9 mouse cellular contexts compared by ENCODE assay signal in genomic region chr9:13613325-13614268, GRCm38 (mm10).
DNase-seq lines count a peak whose midpoint lies in the region; ATAC-seq and TF ChIP-seq lines count a peak whose summit lies in the region.
"Had no signal": no experiment of that assay in that cellular context is flagged by ENCODE, and none has a peak within 500 bp of the region (broad histone marks: within the 10 kb centered on the region; RNA-seq: fewer than 3 reads in every experiment).

No protein-coding gene starts in this region.

- H3K27ac ChIP-seq in lung, embryonic 16.5 days (ENCODE audit: low read length) = peak overlapping the region; percentile 87
- 0 out of 2 replicates have a peak overlapping the region, but pooled peaks have one; percentile 9 for H3K27ac ChIP-seq in hindbrain, embryonic 11.5 days (ENCODE audit: low read depth, low read length)
- H3K27ac ChIP-seq in liver, postnatal 0 days (ENCODE audit: low read depth) = no peak overlapping the region
- H3K27ac ChIP-seq: liver, embryonic 15.5 days had no signal

- 0 out of 2 replicates have a peak overlapping the region, but pooled peaks have one; percentile 21 for H3K9ac ChIP-seq in lung, embryonic 16.5 days (ENCODE audit: low read length)
- H3K9ac ChIP-seq in hindbrain, embryonic 11.5 days (ENCODE audit: low read depth, low read length) = no peak overlapping the region
- H3K9ac ChIP-seq in liver, postnatal 0 days (replicated peaks) = no peak overlapping the region
- H3K9ac ChIP-seq: liver, embryonic 15.5 days had no signal

- peak overlapping the region; percentile 33; the same call in 1 of the 2 replicates for H3K4me2 ChIP-seq in lung, embryonic 16.5 days (ENCODE audit: low read depth, low read length)
- no peak overlapping the region for H3K4me2 ChIP-seq in hindbrain, embryonic 11.5 days (replicated peaks; ENCODE audit: low read depth, low read length)
- no peak overlapping the region for H3K4me2 ChIP-seq in liver, postnatal 0 days (ENCODE audit: low read depth, low read length)
- H3K4me2 ChIP-seq: liver, embryonic 15.5 days had no signal

- no peaks in the 10 kb centered on the region for H3K27me3 ChIP-seq in lung, embryonic 16.5 days (ENCODE audit: control insufficient read depth, insufficient read depth, low read depth, low read length)
- no peaks in the 10 kb centered on the region for H3K27me3 ChIP-seq in hindbrain, embryonic 11.5 days (ENCODE audit: control insufficient read depth, insufficient read depth, low read length)
- H3K27me3 ChIP-seq in liver, postnatal 0 days (ENCODE audit: insufficient read depth, low read length) = no peaks in the 10 kb centered on the region
- H3K27me3 ChIP-seq: liver, embryonic 15.5 days had no signal

- ATAC-seq in lung, embryonic 16.5 days (ENCODE audit: low read depth) = peak; percentile 65
- peak; percentile 65 for ATAC-seq in hindbrain, embryonic 11.5 days (ENCODE audit: low FRiP score)
- no peak for ATAC-seq in liver, postnatal 0 days

- 0 out of 2 replicates have a peak overlapping the region, but pooled peaks have one; percentile 7 for H3K4me3 ChIP-seq in lung, embryonic 16.5 days (ENCODE audit: low read length)
- no peak overlapping the region for H3K4me3 ChIP-seq in hindbrain, embryonic 11.5 days (ENCODE audit: low read depth, low read length)
- no peak overlapping the region for H3K4me3 ChIP-seq in liver, postnatal 0 days (ENCODE audit: low read depth, low read length)
- H3K4me3 ChIP-seq: liver, embryonic 15.5 days had no signal

- 27% methylated on average over 8 of the region's 8 CpGs for WGBS in lung, embryonic 16.5 days
- WGBS in hindbrain, embryonic 11.5 days = 48% methylated on average over 8 of the region's 8 CpGs
- 65% methylated on average over 8 of the region's 8 CpGs for WGBS in liver, postnatal 0 days (ENCODE audit: insufficient replicate concordance)

- H3K4me1 ChIP-seq in lung, embryonic 16.5 days (replicated peaks; ENCODE audit: control insufficient read depth, insufficient read depth, low read length) = peaks cover 30% of the 10 kb centered on the region
- H3K4me1 ChIP-seq in hindbrain, embryonic 11.5 days (replicated peaks; ENCODE audit: control insufficient read depth, insufficient read depth, low read length) = no peaks in the 10 kb centered on the region
- H3K4me1 ChIP-seq in liver, postnatal 0 days (ENCODE audit: insufficient read depth) = no peaks in the 10 kb centered on the region
- H3K4me1 ChIP-seq: liver, embryonic 15.5 days had no signal

- no peaks in the 10 kb centered on the region for H3K9me3 ChIP-seq in lung, embryonic 16.5 days (ENCODE audit: control insufficient read depth, low read length)
- H3K9me3 ChIP-seq in hindbrain, embryonic 11.5 days (ENCODE audit: control insufficient read depth, low read length) = no peaks in the 10 kb centered on the region
- H3K9me3 ChIP-seq in liver, postnatal 0 days (ENCODE audit: low read length) = no peaks in the 10 kb centered on the region
- H3K9me3 ChIP-seq: liver, embryonic 15.5 days had no signal

- no peaks in the 10 kb centered on the region for H3K36me3 ChIP-seq in lung, embryonic 16.5 days (ENCODE audit: control insufficient read depth, insufficient read depth, low read length)
- H3K36me3 ChIP-seq in hindbrain, embryonic 11.5 days (ENCODE audit: control insufficient read depth, insufficient read depth, low read length) = no peaks in the 10 kb centered on the region
- no peaks in the 10 kb centered on the region for H3K36me3 ChIP-seq in liver, postnatal 0 days (replicated peaks; ENCODE audit: insufficient read depth, low read length)
- H3K36me3 ChIP-seq: liver, embryonic 15.5 days had no signal

- no peak for DNase-seq in lung, postnatal 14 days
- peak; percentile 42 for DNase-seq in hindbrain, embryonic 11.5 days (ENCODE audit: low spot score)
- DNase-seq in lung, postnatal 36 days = peak; percentile 35
- DNase-seq in frontal cortex, postnatal 36 days (ENCODE audit: low spot score in 2 of 2) = no peak
- DNase-seq in adrenal gland, adult 2 months = no peak
- DNase-seq in left cerebral cortex, adult 8-10 months (ENCODE audit: low spot score in 2 of 2) = no peak
- DNase-seq in liver, postnatal 0 days = no peak

- no peak for TF ChIP-seq EP300 in liver, postnatal 0 days (IDR thresholded peaks at IDR 0.05; ENCODE audit: low read depth)

- TF ChIP-seq CTCF in liver, postnatal 0 days (IDR thresholded peaks at IDR 0.05; ENCODE audit: low read depth) = no peak

Comparison
In these comparisons a context has a peak if more than half of its experiments do, and no peak if none do; other contexts are left out.
1. DNase-seq: peak in hindbrain, embryonic 11.5 days (single experiment) and lung, postnatal 36 days (single experiment); none in lung, postnatal 14 days (single experiment), frontal cortex, postnatal 36 days (0 of 2), adrenal gland, adult 2 months (single experiment), left cerebral cortex, adult 8-10 months (0 of 2) and liver, postnatal 0 days (single experiment).